Comparison of ENCODE assay signal across 26 mouse cellular contexts in genomic region chr14:84283440-84284203, GRCm38 (mm10).
DNase-seq lines count a peak whose midpoint lies in the region; ATAC-seq lines count a peak whose summit lies in the region.
"Had no signal": no experiment of that assay in that cellular context is flagged by ENCODE, and none has a peak within 500 bp of the region (broad histone marks: within the 10 kb centered on the region; RNA-seq: fewer than 3 reads in every experiment).

No protein-coding gene starts in this region.

- H3K4me1 ChIP-seq in intestine, embryonic 16.5 days (ENCODE audit: control insufficient read depth, insufficient read depth, low read length): no peaks in the 10 kb centered on the region
- H3K4me1 ChIP-seq: embryonic facial prominence, embryonic 13.5 days; embryonic facial prominence, embryonic 15.5 days; forebrain, embryonic 10.5 days; forebrain, embryonic 12.5 days had no signal

- H3K9ac ChIP-seq in intestine, embryonic 16.5 days (ENCODE audit: low read depth, low read length): no peak overlapping the region
- H3K9ac ChIP-seq: embryonic facial prominence, embryonic 13.5 days; embryonic facial prominence, embryonic 15.5 days; forebrain, embryonic 12.5 days had no signal

- H3K27ac ChIP-seq in intestine, embryonic 16.5 days (ENCODE audit: low read length): no peak overlapping the region
- H3K27ac ChIP-seq: embryonic facial prominence, embryonic 13.5 days; embryonic facial prominence, embryonic 15.5 days; forebrain, embryonic 10.5 days; forebrain, embryonic 12.5 days had no signal

- no peaks in the 10 kb centered on the region for H3K9me3 ChIP-seq in intestine, embryonic 16.5 days (ENCODE audit: control insufficient read depth, low read length)
- H3K9me3 ChIP-seq: embryonic facial prominence, embryonic 13.5 days; embryonic facial prominence, embryonic 15.5 days; forebrain, embryonic 10.5 days; forebrain, embryonic 12.5 days; G1E had no signal

- H3K27me3 ChIP-seq in intestine, embryonic 16.5 days (replicated peaks; ENCODE audit: control insufficient read depth, insufficient read depth, low read length): no peaks in the 10 kb centered on the region
- H3K27me3 ChIP-seq: CH12.LX; embryonic facial prominence, embryonic 13.5 days; embryonic facial prominence, embryonic 15.5 days; forebrain, embryonic 12.5 days; Patski had no signal

- WGBS in intestine, embryonic 16.5 days: 50% methylated on average over 6 of the region's 6 CpGs

- no peaks in the 10 kb centered on the region for H3K36me3 ChIP-seq in intestine, embryonic 16.5 days (ENCODE audit: control insufficient read depth, insufficient read depth, low read length)
- H3K36me3 ChIP-seq: embryonic facial prominence, embryonic 13.5 days; embryonic facial prominence, embryonic 15.5 days; forebrain, embryonic 10.5 days; forebrain, embryonic 12.5 days; G1E had no signal

- no peak overlapping the region for H3K4me3 ChIP-seq in intestine, embryonic 16.5 days (ENCODE audit: low read length)
- H3K4me3 ChIP-seq: embryonic facial prominence, embryonic 13.5 days; embryonic facial prominence, embryonic 15.5 days; erythroblast, embryonic 14.5 days; forebrain, embryonic 10.5 days; forebrain, embryonic 12.5 days had no signal

- ATAC-seq in intestine, embryonic 16.5 days: peak; percentile 75
- ATAC-seq: activated CD4-positive, CD25-positive, alpha-beta regulatory T cell, adult 4 months; CD4-positive, CD25-positive, alpha-beta regulatory T cell, adult 4 months; forebrain, embryonic 14.5 days; forebrain, embryonic 16.5 days; Patski had no signal

- H3K4me2 ChIP-seq in intestine, embryonic 16.5 days (ENCODE audit: low read depth, low read length): no peak overlapping the region
- H3K4me2 ChIP-seq: embryonic facial prominence, embryonic 13.5 days; embryonic facial prominence, embryonic 15.5 days; forebrain, embryonic 12.5 days had no signal

- peak; percentile 22 for DNase-seq in embryo, embryonic 10.5 days (ENCODE audit: low spot score)
- DNase-seq in embryo, embryonic 9.5 days (ENCODE audit: extremely low spot score): no peak
- DNase-seq in mesoderm, embryonic 11.5 days (ENCODE audit: low read depth, low spot score): peak; percentile 26
- no peak for DNase-seq in adrenal gland, postnatal 36 days
- DNase-seq: adrenal gland, adult 8-10 months; adrenal gland, postnatal 14 days; B cell, adult 2 months; cerebellum, adult 11 months; cerebellum, adult 18-20 months; cerebellum, adult 8-10 months; cerebellum, adult 9-11 months; cerebellum, postnatal 14 days; cerebellum, postnatal 36 days had no signal

Comparison
In these comparisons a context has a peak if more than half of its experiments do, and no peak if none do; other contexts are left out.
1. DNase-seq: peak in embryo, embryonic 10.5 days (single experiment) and mesoderm, embryonic 11.5 days (single experiment); none in embryo, embryonic 9.5 days (single experiment) and adrenal gland, postnatal 36 days (0 of 2).